Mouse (Mus musculus): ENCODE measurements around the gene Ralgapa2. TPM values are rescaled to one million over a fixed set of nuclear protein-coding genes. Genes with fewer than 3 reads are reported as not detected.

Gene Ralgapa2
- total RNA-seq, 2 experiments from 2014 or later: 19.2 to 19.7 TPM

DNA sequence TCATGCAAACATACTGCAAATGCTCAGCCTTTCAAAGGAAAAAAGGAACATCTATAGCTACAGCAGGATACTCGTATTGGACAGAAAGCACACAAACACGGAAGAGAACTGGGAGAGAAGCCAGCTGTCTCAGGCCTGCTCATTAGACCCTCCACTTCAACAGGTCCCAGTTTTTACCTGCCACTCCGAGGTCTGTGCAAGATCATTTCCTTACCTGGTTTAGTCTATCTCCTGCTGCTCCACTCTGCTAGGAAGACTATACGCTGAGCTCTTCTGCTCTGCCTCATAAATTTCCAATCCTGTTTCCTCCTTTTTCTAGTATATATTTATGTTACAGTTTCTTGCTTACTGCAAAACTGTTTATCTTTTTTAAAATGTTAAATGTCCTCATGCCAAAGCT, 70.4 kb downstream of the Ralgapa2 start:
- no peak for DNase-seq (ENCODE audit: low spot score in 2 of 2)

- DNase-seq (ENCODE audit: low spot score in 2 of 2): no peak
These were observed 83.4 kb downstream of the Ralgapa2 start for GRCm38 (mm10) chr2:146428751-146429150.

- DNase-seq (ENCODE audit: low spot score in 2 of 2): no peak
These were observed 84.8 kb downstream of the Ralgapa2 start for GRCm38 (mm10) chr2:146427380-146427779.

DNA sequence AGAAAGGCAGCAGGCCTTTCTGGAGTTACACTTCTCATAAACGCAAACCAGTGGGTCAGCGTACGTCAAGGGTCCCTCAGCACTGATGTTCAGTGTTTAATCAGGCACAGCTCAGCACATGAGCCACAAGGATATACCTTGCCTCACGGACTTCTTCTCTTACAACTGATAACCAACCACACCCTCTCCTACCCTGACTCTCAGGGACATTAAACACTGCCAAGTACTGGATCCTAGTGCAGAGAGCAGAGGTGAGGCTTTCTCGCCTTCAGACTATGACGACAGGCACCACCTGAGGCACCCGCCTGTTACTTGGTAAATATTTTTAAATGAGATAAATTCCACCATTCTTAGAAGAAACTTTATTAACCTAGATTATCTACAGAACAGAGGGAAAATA, 85.8 kb downstream of the Ralgapa2 start:
- DNase-seq (ENCODE audit: low spot score in 2 of 2): no peak

- no peak for DNase-seq (ENCODE audit: low spot score in 2 of 2)
These were observed 86.9 kb downstream of the Ralgapa2 start for GRCm38 (mm10) chr2:146425235-146425634.

- DNase-seq (ENCODE audit: low spot score in 2 of 2): no peak
These were observed 88.3 kb downstream of the Ralgapa2 start for GRCm38 (mm10) chr2:146423710-146424301.

DNA sequence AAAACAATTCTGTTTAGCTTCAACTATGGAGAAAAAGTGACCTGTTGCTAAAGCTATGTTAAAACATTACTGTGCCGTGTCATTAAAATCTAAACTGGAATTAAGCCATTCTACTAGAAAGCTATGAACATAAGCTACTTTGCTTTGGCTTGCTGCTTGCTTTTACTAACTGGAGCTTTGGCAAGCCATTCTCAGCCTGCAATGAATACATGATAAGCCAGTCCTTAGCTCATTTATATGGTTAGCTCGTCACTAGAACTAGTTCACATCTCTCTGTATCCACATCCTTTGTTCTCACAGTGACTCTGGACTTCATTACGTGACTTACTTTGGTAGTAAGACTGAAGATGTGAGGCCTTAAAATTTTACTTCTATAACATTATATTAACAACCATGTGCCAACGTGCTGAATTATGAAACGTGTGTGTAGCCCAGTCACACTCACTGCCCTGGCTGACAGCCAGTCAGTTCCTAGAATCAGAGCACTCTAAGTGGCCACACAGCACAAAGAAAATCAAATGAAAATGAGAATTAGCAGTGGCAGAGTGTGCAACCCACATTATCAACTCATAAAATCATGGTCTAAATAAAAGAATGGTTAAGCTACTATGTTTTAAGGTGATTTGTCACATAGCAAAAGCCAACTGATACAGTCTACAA, 89.0 kb downstream of the Ralgapa2 start:
- DNase-seq (ENCODE audit: low spot score in 2 of 2): no peak

- no peak for DNase-seq (ENCODE audit: low spot score in 2 of 2)
These were observed 95.9 kb downstream of the Ralgapa2 start for GRCm38 (mm10) chr2:146416283-146416682.

- peak; percentile 87 to 90 for DNase-seq (ENCODE audit: low spot score in 2 of 2)
These were observed 97.5 kb downstream of the Ralgapa2 start for GRCm38 (mm10) chr2:146414484-146415291.

DNA sequence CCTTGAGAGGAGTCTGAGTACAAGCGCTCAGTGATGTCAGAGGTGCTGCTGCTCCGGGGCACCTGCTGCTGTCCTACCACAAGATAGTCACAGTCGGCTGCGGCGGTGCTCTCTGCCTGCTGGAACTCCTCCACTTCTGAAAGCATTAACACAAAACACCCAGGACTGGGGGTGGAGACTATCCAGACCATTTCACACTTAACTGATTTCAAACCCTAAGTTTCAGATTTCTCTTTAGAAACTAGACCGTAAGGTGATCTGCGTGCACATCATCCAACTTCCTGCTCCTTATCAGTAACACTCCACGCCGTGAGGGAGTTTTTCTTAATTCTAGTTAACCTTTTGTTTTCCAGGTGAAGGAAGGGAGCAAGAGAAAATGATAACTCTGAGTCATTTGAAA, 99.4 kb downstream of the Ralgapa2 start:
- no peak for DNase-seq (ENCODE audit: low spot score in 2 of 2)

GRCm38 (mm10) chr2:146411904-146412303, 100.2 kb downstream of the Ralgapa2 start:
- no peak for DNase-seq (ENCODE audit: low spot score in 2 of 2)

DNA sequence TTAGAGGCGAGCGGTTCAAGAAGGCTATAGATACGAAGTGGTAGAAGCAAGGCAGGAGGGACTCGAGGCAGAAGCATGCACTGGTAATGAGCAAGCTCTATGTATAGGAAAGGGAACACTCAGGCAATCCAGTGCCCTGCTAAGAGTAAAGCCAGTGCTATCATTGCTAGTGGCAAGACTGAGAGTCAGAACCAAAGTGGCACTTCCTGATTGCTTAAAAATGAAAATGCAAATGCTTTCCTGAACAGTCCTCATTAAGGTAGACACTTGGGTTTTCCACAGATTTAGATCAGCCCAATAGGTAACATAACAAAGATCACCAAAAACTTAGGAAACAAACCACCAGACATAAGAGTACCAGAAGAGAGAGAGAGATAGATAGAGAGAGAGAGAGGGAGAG, 105.1 kb downstream of the Ralgapa2 start:
- no peak for DNase-seq (ENCODE audit: low spot score in 2 of 2)

DNA sequence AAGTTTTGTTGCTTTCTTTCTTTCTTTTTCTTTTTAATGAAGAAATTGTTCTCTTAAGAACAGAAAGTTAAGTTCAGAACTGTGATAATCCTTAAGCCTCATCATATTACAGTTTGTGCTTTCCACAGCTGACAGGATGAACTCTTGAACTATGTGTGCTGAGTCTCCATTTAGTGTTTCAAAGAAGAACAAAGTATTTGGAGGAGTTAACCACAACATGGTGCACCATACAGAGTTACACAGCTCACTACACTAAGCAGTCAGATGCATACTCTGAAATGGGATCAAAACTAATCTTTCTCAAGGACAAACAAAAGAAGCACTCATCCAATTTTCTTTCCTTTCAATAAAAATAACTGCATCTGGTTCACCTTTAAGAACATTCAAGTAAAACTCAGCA, 110.6 kb downstream of the Ralgapa2 start:
- no peak for DNase-seq (ENCODE audit: low spot score in 2 of 2)

DNA sequence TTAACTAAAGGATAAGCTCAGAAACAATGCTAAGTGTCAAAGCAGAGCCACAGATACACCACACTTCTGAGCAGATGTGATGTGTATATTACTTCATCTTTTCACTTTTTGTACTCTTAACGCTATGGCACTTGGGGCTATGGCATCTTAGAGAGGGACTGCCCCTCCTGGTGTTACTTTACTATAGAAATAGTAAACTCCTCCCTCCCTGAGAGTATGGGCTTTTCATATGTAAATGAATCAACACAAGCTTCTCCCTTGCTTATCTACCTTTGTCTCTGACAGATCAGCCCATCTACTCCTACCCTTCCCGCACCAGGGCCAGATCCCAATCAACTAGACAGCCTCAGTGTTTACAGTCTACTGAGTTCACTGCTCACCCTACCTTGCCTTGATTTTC, 111.4 kb downstream of the Ralgapa2 start:
- no peak for DNase-seq (ENCODE audit: low spot score in 2 of 2)

DNA sequence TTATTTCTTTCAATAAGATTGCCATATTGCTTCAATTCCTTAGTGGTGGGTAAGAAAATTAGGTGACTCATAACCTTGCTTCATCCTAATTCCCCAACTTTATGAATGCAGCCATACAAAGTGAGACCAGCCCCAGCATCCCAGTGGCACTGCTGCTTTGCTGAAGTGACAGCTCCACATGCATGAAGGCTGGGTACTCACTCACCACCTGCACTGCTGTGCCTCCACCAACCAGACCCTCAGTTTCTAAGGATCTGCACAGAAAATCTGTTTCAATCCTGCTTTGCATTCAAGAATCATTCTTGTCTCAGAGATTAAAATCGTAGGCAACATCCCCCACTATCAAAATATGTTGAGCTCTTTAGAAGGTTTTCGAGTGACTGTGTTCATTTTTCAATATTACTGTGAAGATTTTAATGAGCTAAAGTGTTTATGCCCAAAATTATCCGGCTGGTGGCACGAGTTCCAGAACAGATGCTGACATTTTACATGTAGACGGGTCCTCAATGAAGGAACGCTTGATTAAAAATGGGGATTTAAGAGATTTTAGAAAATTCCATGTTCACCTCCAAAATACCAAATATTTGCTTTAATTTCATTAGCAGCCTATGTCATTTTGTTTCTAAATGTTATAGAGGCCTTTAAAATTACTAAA, 113.8 kb downstream of the Ralgapa2 start:
- DNase-seq (ENCODE audit: low spot score in 2 of 2): no peak

- no peak for DNase-seq (ENCODE audit: low spot score in 2 of 2)
These were observed 124.9 kb downstream of the Ralgapa2 start for GRCm38 (mm10) chr2:146387211-146387610.

DNA sequence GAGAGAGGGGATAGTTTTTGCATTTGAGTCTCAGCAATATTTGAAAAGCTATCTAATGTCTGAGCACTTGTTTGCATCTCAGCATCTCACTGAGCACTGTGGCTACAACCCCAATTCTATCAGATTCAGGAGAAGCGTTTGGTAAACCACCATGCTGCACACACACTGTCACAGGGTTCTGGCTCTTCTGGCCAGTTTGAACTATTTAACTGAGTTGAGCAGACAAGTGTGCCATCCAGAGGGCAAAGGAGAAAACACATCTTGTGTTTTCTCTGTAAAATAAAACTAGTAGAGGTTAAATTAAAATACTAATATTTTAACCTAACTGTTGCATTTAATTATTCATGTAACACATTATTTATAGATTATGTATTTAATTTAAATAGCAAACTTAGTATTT, 127.6 kb downstream of the Ralgapa2 start:
- no peak for DNase-seq (ENCODE audit: low spot score in 2 of 2)

GRCm38 (mm10) chr2:146376293-146376692, 135.9 kb downstream of the Ralgapa2 start:
- DNase-seq (ENCODE audit: low spot score in 2 of 2): no peak

- DNase-seq (ENCODE audit: low spot score in 2 of 2): no peak
These were observed 146.0 kb downstream of the Ralgapa2 start for GRCm38 (mm10) chr2:146366098-146366497.

GRCm38 (mm10) chr2:146365368-146365983, 146.7 kb downstream of the Ralgapa2 start:
- DNase-seq (ENCODE audit: low spot score in 2 of 2): no peak

GRCm38 (mm10) chr2:146363483-146363882, 148.7 kb downstream of the Ralgapa2 start:
- DNase-seq (ENCODE audit: low spot score in 2 of 2): peak; percentile 72 to 84
